Mouse (Mus musculus) stomach, adult 2 months (tissue): ENCODE results near the gene Crct1. TPM values are rescaled to one million over a fixed set of nuclear protein-coding genes. Genes with fewer than 3 reads are reported as not detected.

Experiments used
- polyA plus RNA-seq: library from polyadenylated mRNA; depleted of rRNA; stranded (reverse); fragments of >200 nt; gene quantifications from 2 replicates; pipeline ENCODE4 v1.2.3, GENCODE M21; 2012; rRNA removed

Gene Crct1
- polyA plus RNA-seq = 169 and 538 TPM in 2 replicates

DNA sequence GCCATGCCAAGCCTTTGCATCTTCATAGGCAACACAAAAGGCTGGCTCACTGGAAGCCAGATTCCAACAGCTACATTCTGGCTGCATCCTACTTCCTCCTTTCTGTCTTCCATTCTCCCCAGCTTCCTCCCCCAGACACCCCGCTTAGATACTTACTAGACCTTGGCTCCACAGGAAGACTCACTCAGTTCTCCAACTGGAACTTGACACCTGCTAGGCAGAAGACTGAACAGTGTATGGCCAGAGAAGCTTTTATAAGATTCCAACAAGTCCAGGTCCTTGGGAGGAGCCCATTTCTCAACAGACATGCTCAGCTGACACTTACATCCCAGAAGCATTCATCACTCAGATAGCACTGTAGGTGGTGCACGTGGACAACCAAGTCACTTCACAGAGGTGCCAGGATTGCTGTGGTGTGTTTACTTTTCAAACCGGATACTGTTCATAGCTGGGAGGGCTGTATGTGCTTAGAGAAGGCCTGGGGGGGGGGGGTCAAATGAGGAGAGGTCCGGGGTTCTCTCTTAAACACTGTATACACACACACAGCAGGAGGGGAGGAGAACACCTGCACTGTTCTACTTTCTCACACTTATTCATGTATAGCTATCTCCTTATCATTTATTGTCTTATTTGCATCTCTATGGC lies at the start of gene Crct1:
Crct1 (minus strand) TSS at position 228 of the 645 bp plus-strand sequence.

DNA sequence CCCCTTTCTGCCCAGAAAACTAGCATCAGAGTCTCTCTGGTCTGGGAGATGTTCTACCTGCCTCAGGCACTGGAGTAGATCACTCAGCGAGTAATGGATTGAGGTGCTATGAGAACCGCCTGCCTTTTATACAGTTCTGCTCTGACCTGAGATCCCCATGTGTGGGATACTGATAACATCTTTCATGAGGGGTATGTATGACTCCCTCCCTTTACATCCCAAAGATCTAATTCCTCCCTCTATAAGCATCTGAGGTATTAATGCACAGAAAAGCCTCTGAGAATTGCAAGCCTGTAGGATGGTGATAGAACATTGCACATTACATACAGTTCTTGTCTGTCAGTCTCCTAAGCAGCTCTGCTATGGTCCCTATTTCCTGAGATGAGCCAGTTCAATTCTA lies 3.5 kb upstream of the Crct1 start, which contains the start of gene Lce1m:
Lce1m (minus strand) TSS at position 101 of the 400 bp plus-strand sequence.

DNA sequence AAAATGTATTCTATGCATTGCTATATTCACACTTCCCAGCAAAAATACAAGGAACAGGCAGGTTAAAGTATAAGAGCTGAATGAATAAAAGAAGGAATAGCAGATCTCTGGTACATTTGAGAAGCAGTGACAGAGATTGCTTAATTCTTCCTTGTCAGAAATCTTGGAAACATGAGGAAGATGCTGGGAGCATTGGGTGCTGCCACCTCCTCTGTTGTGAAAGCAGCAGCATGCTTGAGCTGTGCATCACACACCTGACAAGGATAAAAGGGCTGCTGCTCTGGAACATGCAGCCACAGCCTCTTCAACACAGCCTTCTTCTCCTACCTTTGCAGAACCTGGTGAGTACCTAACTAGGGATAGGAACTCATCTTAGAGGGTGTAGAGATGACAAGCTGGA lies 23.6 kb downstream of the Crct1 start, which contains the start of gene Lce3f:
Lce3f (plus strand) TSS at position 301 of the 400 bp plus-strand sequence.

DNA sequence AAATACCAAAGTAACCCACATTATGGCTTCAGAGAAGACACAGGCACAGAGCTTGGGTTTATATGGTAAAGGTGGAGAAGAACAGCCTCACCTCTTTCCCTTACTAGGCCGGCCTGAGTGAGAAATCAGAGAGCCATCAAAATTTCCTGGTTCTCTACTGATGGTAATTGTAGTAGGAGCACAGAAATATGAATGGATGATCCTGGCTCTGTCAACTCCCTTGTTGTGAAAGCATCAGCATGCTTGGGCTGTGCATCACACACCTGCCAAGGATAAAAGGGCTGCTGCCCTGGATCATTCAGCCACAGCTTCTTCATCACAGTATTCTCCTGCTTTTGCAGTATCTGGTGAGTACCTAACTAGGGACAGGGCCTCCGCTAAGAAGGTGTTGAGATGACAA lies 48.7 kb downstream of the Crct1 start, which contains the start of gene Lce3e:
Lce3e (plus strand) TSS at position 301 of the 400 bp plus-strand sequence.

Other genes starting within 250 kb of the Crct1 start
- gene Lce1i, start 236.8 kb downstream of the Crct1 start, polyA plus RNA-seq = 70.5 and 204 TPM in 2 replicates
- 58.0 and 193 TPM in 2 replicates for gene Lce1j, start 225.2 kb downstream of the Crct1 start, polyA plus RNA-seq
- gene Lce1k, start 207.8 kb downstream of the Crct1 start, polyA plus RNA-seq = 34.9 and 89.6 TPM in 2 replicates
- 21.1 and 65.4 TPM in 2 replicates for gene Kprp, start 188.4 kb downstream of the Crct1 start, polyA plus RNA-seq
- 33.4 and 88.8 TPM in 2 replicates for gene Lce1l, start 164.4 kb downstream of the Crct1 start, polyA plus RNA-seq
- gene 2310050C09Rik, start 145.5 kb downstream of the Crct1 start, polyA plus RNA-seq = 17.7 and 52.2 TPM in 2 replicates
- gene Lce3a, start 89.5 kb downstream of the Crct1 start, polyA plus RNA-seq = 68.7 and 136 TPM in 2 replicates
- gene Lce3b, start 82.7 kb downstream of the Crct1 start, polyA plus RNA-seq = 78.3 and 161 TPM in 2 replicates
- gene Lce3c, start 71.2 kb downstream of the Crct1 start, polyA plus RNA-seq = 184 and 421 TPM in 2 replicates
- gene Lce3d, start 58.3 kb downstream of the Crct1 start, polyA plus RNA-seq = 26.4 and 44.7 TPM in 2 replicates
- gene Lce3e, start 48.6 kb downstream of the Crct1 start, polyA plus RNA-seq = 54.0 and 187 TPM in 2 replicates
- 126 and 354 TPM in 2 replicates for gene Lce3f, start 23.5 kb downstream of the Crct1 start, polyA plus RNA-seq
- gene Lce1m, start 3.4 kb upstream of the Crct1 start, polyA plus RNA-seq = 17.4 and 162 TPM in 2 replicates
- gene Gm4858, start 53.1 kb upstream of the Crct1 start, polyA plus RNA-seq = not detected in 2 replicates
- not detected in 2 replicates for gene Crnn, start 129.1 kb upstream of the Crct1 start, polyA plus RNA-seq
- gene Flg2, start 181.6 kb upstream of the Crct1 start, polyA plus RNA-seq = 0.04 and 0.05 TPM in 2 replicates